Mouse (Mus musculus) cerebellum, adult 2 months (tissue): ENCODE results near the gene Acy3.

ENCODE experiments used
- CTCF ChIP-seq: fragments of 200-500 bp; IDR thresholded peaks from 2 replicates; pipeline ENCODE4 v1.5.1; 2011; ENCODE audit warnings: low read depth, mild to moderate bottlenecking, control low read depth, low read length, moderate library complexity, borderline replicate concordance; ENCODE audit not compliant: insufficient read depth
- POLR2A ChIP-seq: fragments of 200-500 bp; IDR thresholded peaks from 2 replicates; pipeline ENCODE4 v1.6.1; 2011; ENCODE audit warnings: low read length, control low read depth, borderline replicate concordance; ENCODE audit not compliant: insufficient read depth

DNA sequence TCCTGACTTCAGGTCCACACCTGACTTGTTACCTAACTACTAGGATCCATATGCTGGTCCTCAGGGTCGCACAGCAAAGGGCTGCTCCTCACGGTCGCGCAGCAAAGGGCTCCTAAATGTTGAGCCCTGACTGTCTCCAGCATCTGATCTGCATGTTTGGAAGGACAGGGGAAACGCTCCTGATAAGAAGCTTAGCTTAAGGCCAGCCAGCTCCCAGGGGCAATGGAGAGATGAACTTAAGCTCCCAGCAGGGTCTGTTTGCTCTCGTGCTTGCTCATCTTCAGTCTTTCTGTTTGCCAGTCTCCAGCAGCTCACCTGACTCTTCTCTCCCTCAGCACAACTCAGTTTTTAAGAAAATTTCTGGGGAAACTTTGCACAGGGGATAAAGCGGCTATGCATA, 46.3 kb downstream of the Acy3 start:
- TF ChIP-seq POLR2A (no peak), CTCF (no peak)
